Mouse (Mus musculus): ENCODE measurements around the gene Commd3.

- TF ChIP-seq CTCF (IDR thresholded peaks at IDR 0.05; ENCODE audit: low read depth) (no peak), EP300 (IDR thresholded peaks at IDR 0.05; ENCODE audit: low read depth) (no peak)
These were observed 19.8 kb downstream of the Commd3 start for GRCm38 (mm10) chr2:18692031-18692430.
